15 mouse cellular contexts compared by ENCODE assay signal in genomic region chr1:157643524-157643923, GRCm38 (mm10).
"Had no signal": no experiment of that assay in that cellular context is flagged by ENCODE, and none has a peak within 500 bp of the region (broad histone marks: within the 10 kb centered on the region; RNA-seq: fewer than 3 reads in every experiment).

No protein-coding gene starts in this region.

- H3K27me3 ChIP-seq: neural tube, embryonic 12.5 days; neural tube, embryonic 13.5 days; neural tube, embryonic 15.5 days; stomach, embryonic 15.5 days had no signal

- H3K9me3 ChIP-seq: neural tube, embryonic 12.5 days; neural tube, embryonic 13.5 days; neural tube, embryonic 15.5 days; stomach, embryonic 15.5 days had no signal

- H3K36me3 ChIP-seq: neural tube, embryonic 12.5 days; neural tube, embryonic 13.5 days; neural tube, embryonic 15.5 days; stomach, embryonic 15.5 days had no signal

- DNase-seq: right cerebral cortex, adult 18-20 months; right cerebral cortex, postnatal 14 days; right cerebral cortex, postnatal 25 days; right cerebral cortex, postnatal 4 days; spleen, adult 18-20 months; thymus, adult 18-20 months; thymus, adult 2 months; thymus, postnatal 14 days; thymus, postnatal 25 days; thymus, postnatal 36 days; thymus, postnatal 4 days had no signal

- H3K4me1 ChIP-seq: neural tube, embryonic 12.5 days; neural tube, embryonic 13.5 days; neural tube, embryonic 15.5 days; stomach, embryonic 15.5 days had no signal

- H3K27ac ChIP-seq: neural tube, embryonic 12.5 days; neural tube, embryonic 13.5 days; neural tube, embryonic 15.5 days; stomach, embryonic 15.5 days had no signal

- H3K9ac ChIP-seq: neural tube, embryonic 12.5 days; neural tube, embryonic 13.5 days; neural tube, embryonic 15.5 days; stomach, embryonic 15.5 days had no signal

- H3K4me3 ChIP-seq: neural tube, embryonic 12.5 days; neural tube, embryonic 13.5 days; neural tube, embryonic 15.5 days; stomach, embryonic 15.5 days had no signal

- H3K4me2 ChIP-seq: neural tube, embryonic 12.5 days; neural tube, embryonic 13.5 days; neural tube, embryonic 15.5 days; stomach, embryonic 15.5 days had no signal
